ENCODE assay signal across 8 mouse cellular contexts in the genomic region with DNA sequence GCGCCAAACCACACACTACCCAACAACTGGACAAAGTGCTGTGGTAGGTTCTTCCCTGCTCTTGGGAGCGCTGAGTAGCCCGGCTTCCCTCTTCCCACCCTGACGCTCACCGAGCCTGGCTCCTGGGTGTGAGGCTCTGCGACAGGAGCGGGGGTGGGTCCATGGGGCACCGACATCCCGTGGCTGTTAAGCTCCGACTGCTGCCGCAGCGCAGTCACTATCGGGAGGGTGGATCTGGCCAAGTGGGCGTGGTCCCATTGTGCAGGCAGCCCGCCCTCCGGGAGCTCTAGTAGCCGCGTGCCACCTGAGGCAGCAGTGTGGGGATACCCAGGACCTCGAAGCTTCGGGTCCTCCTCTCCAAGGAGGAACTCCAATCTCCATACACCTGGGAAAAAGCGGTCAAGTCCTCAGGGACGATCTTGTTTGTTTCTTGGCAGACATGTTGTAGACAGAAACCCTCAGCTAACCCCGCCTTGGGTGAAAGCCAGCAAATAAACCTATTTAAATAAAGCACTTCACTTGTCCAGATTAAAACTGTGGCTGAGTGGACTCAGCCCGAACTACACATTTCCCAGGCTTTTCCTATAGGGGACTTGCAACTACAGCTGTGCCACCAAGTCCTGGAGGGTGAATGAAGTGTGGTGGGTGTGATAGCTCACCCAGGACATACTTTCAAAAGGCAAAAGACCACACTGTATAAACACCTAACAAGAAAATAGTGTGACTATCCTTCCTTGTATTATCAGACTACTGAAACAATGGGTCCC. TPM values are rescaled to one million over a fixed set of nuclear protein-coding genes. Genes with fewer than 3 reads are reported as not detected.
A peak's percentile ranks its signal among the peaks of the same experiment; 100 is the strongest.
DNase-seq lines count a peak whose midpoint lies in the region; ATAC-seq and TF ChIP-seq lines count a peak whose summit lies in the region.

A gene (minus strand): TSS at position 199 of the 767 bp plus-strand sequence.

- peak; percentile 75 for DNase-seq in A20 (ENCODE audit: low read depth, low spot score)
- peak; percentile 80 for DNase-seq in adrenal gland, postnatal 25 days
- DNase-seq in embryonic facial prominence, embryonic 11.5 days (ENCODE audit: low spot score): peak; percentile 79
- DNase-seq in heart, adult 8-10 months (ENCODE audit: low spot score): peak; percentile 55
- DNase-seq in kidney, adult 2 months: peak; percentile 83
- peak; percentile 85 for DNase-seq in liver, embryonic 11.5 days (ENCODE audit: low spot score)
- DNase-seq in naive thymus-derived CD4-positive, alpha-beta T cell, adult 2 months (ENCODE audit: low read depth): peak; percentile 71
- peak; percentile 51 for DNase-seq in splenic B cell, adult 2 months (ENCODE audit: low read depth, low spot score)

- H3K4me1 ChIP-seq in embryonic facial prominence, embryonic 11.5 days (ENCODE audit: control insufficient read depth, insufficient read depth, low read length): no peaks in the 10 kb centered on the region
- 0 out of 2 replicates have a peak, but pooled peaks cover 3% of the 10 kb centered on the region for H3K4me1 ChIP-seq in kidney, adult 2 months (ENCODE audit: control insufficient read depth, insufficient read depth, low read length)
- H3K4me1 ChIP-seq in liver, embryonic 11.5 days (replicated peaks; ENCODE audit: control insufficient read depth, insufficient read depth, low read length): peaks cover 32% of the 10 kb centered on the region

- ATAC-seq in embryonic facial prominence, embryonic 11.5 days (replicated peaks; ENCODE audit: insufficient number of reproducible peaks, low FRiP score, low TSS enrichment, low read depth): peak; percentile 91
- ATAC-seq in liver, embryonic 11.5 days (replicated peaks; ENCODE audit: low FRiP score): peak; percentile 85

- no peak for TF ChIP-seq CTCF in kidney, adult 2 months (conservative IDR thresholded peaks at IDR 0.05; ENCODE audit: insufficient read depth, insufficient read length, low read depth, low read length)

- TF ChIP-seq POLR2A in kidney, adult 2 months (IDR thresholded peaks at IDR 0.05; ENCODE audit: low read depth, low read length): no peak

- H3K27ac ChIP-seq in embryonic facial prominence, embryonic 11.5 days (replicated peaks; ENCODE audit: low read depth, low read length): no peak within 1 kb of the TSS
- H3K27ac ChIP-seq in kidney, adult 2 months (ENCODE audit: insufficient read depth, low read depth, low read length): no peak within 1 kb of the TSS
- H3K27ac ChIP-seq in liver, embryonic 11.5 days (ENCODE audit: low read depth, low read length): peak within 1 kb of the TSS; percentile 93

- 5% methylated on average over 24 of the region's 24 CpGs for WGBS in embryonic facial prominence, embryonic 11.5 days
- 2% methylated on average over 24 of the region's 24 CpGs for WGBS in kidney, adult 2 months
- 3% methylated on average over 24 of the region's 24 CpGs for WGBS in liver, embryonic 11.5 days

- H3K36me3 ChIP-seq in embryonic facial prominence, embryonic 11.5 days (replicated peaks; ENCODE audit: control insufficient read depth, insufficient read depth, low read depth, low read length): no peaks in the 10 kb centered on the region
- H3K36me3 ChIP-seq in kidney, adult 2 months (ENCODE audit: control insufficient read depth, insufficient read depth, low read length): no peaks in the 10 kb centered on the region
- no peaks in the 10 kb centered on the region; the same call in 1 of the 2 replicates for H3K36me3 ChIP-seq in liver, embryonic 11.5 days (ENCODE audit: control insufficient read depth, insufficient read depth, low read length)
- no peaks in the 10 kb centered on the region; the same call in 1 of the 2 replicates for H3K36me3 ChIP-seq in splenic B cell, adult 2 months (ENCODE audit: control insufficient read depth, insufficient read depth, low read length, poor library complexity, severe bottlenecking)

- H3K9ac ChIP-seq in embryonic facial prominence, embryonic 11.5 days (replicated peaks; ENCODE audit: low read length): peak within 1 kb of the TSS; percentile 46
- H3K9ac ChIP-seq in liver, embryonic 11.5 days (ENCODE audit: low read depth, low read length): peak within 1 kb of the TSS; percentile 76

- H3K27me3 ChIP-seq in embryonic facial prominence, embryonic 11.5 days (ENCODE audit: control insufficient read depth, insufficient read depth, low read length): no peaks in the 10 kb centered on the region
- H3K27me3 ChIP-seq in kidney, adult 2 months (replicated peaks; ENCODE audit: control insufficient read depth, insufficient read depth, low read length): no peaks in the 10 kb centered on the region
- H3K27me3 ChIP-seq in liver, embryonic 11.5 days (replicated peaks; ENCODE audit: control insufficient read depth, insufficient read depth, low read length): no peaks in the 10 kb centered on the region
- no peaks in the 10 kb centered on the region for H3K27me3 ChIP-seq in splenic B cell, adult 2 months (ENCODE audit: control insufficient read depth, insufficient read depth, low read length, poor library complexity, severe bottlenecking)

- peak within 1 kb of the TSS; percentile 22; the same call in 1 of the 2 replicates for H3K4me3 ChIP-seq in embryonic facial prominence, embryonic 11.5 days (ENCODE audit: low read depth, low read length)
- peak within 1 kb of the TSS; percentile 31 for H3K4me3 ChIP-seq in kidney, adult 2 months (ENCODE audit: insufficient read depth, low read depth, low read length)
- peak within 1 kb of the TSS; percentile 57 for H3K4me3 ChIP-seq in liver, embryonic 11.5 days (ENCODE audit: low read depth, low read length)

- H3K9me3 ChIP-seq in embryonic facial prominence, embryonic 11.5 days (replicated peaks; ENCODE audit: control insufficient read depth, low read length): no peaks in the 10 kb centered on the region
- H3K9me3 ChIP-seq in liver, embryonic 11.5 days (ENCODE audit: control insufficient read depth, low read length): no peaks in the 10 kb centered on the region

- peak within 1 kb of the TSS; percentile 69 for H3K4me2 ChIP-seq in embryonic facial prominence, embryonic 11.5 days (ENCODE audit: low read depth, low read length)
- peak within 1 kb of the TSS; percentile 83 for H3K4me2 ChIP-seq in liver, embryonic 11.5 days

RNA-seq across cellular contexts. Expression of the gene that starts here (rescaled TPM):
- 0.64 and 1.2 TPM in 2 replicates for total RNA-seq in adrenal gland, postnatal 25 days (2021)
- polyA plus RNA-seq in embryonic facial prominence, embryonic 11.5 days (2014; fragmentation: Nextera tagmentation; extraction: Ambion mirVana): 4.2 and 5.0 TPM in 2 replicates
- 1 to 10 TPM in 1 of 4 experiments, under 1 TPM in 3; 0.69 to 1.5 (median 0.77) TPM for total RNA-seq in heart, adult 8-10 months (2022)
- 1.7 and 2.3 TPM in 2 replicates for polyA plus RNA-seq in kidney, adult 2 months (2012; rRNA removed)
- polyA plus RNA-seq in liver, embryonic 11.5 days (2014; fragmentation: Nextera tagmentation; extraction: Ambion mirVana): 117 and 122 TPM in 2 replicates

Comparison
In these comparisons a context has a peak if more than half of its experiments do, and no peak if none do; other contexts are left out.
1. RNA of the gene that starts here (polyA plus RNA-seq): 117 to 122 TPM in liver, embryonic 11.5 days; 4.2 to 5.0 TPM in embryonic facial prominence, embryonic 11.5 days and 1.7 to 2.3 TPM in kidney, adult 2 months; every median in the first group is over 10 times any median in the second.
2. Peak in every context shown above with its lines, with median percentiles within 50 percentile points of each other: DNase-seq and H3K4me3 ChIP-seq.